Mouse (Mus musculus): Measurements from ENCODE around the gene Gm13539. TPM values are rescaled to one million over a fixed set of nuclear protein-coding genes. Genes with fewer than 3 reads are reported as not detected.
"Not testable (repeated sequence)": the region's sequence is repeated elsewhere in the genome, so short reads cannot be mapped to it uniquely, and the experiment has no call there.

The Gm13539 gene
- polyA plus RNA-seq, 1 experiment from 2014 or later = not detected

GRCm38 (mm10) chr2:25780921-25781320 is 1.1 kb upstream of the Gm13539 start:
- Histone ChIP-seq H3K27me3 (replicated peaks; ENCODE audit: low read depth, poor library complexity, severe bottlenecking) (no peaks in the 10 kb centered on the region), H3K9me3 (no peaks in the 10 kb centered on the region), H3K4me1 (peaks cover 7% of the 10 kb centered on the region; the same call in 1 of the 2 replicates), H3K4me3 (no peak overlapping the region), H3K27ac (replicated peaks) (no peak overlapping the region), H3K36me3 (replicated peaks) (no peaks in the 10 kb centered on the region)
- DNase-seq (ENCODE audit: low spot score) = no peak
- WGBS = 66% methylated on average over 4 of the region's 4 CpGs

- H3K27me3 ChIP-seq (replicated peaks; ENCODE audit: low read depth, poor library complexity, severe bottlenecking) = no peaks in the 10 kb centered on the region
- DNase-seq (ENCODE audit: low spot score) = peak; percentile 14
- no peaks in the 10 kb centered on the region for H3K36me3 ChIP-seq (replicated peaks)
- H3K27ac ChIP-seq (replicated peaks) = no peak overlapping the region
- 76% methylated on average over 5 of the region's 5 CpGs for WGBS
- no peaks in the 10 kb centered on the region for H3K9me3 ChIP-seq
- no peak overlapping the region for H3K4me3 ChIP-seq
- peaks cover 14% of the 10 kb centered on the region for H3K4me1 ChIP-seq
Measured at GRCm38 (mm10) chr2:25785573-25786322, 3.7 kb downstream of the Gm13539 start.

- H3K9me3 ChIP-seq = no peaks in the 10 kb centered on the region
- H3K4me1 ChIP-seq = peaks cover 14% of the 10 kb centered on the region
- H3K27ac ChIP-seq (replicated peaks) = no peak overlapping the region
- no peaks in the 10 kb centered on the region for H3K36me3 ChIP-seq (replicated peaks)
- no peak overlapping the region for H3K4me3 ChIP-seq
- WGBS = 84% methylated on average over 3 of the region's 3 CpGs
- H3K27me3 ChIP-seq (replicated peaks; ENCODE audit: low read depth, poor library complexity, severe bottlenecking) = no peaks in the 10 kb centered on the region
- DNase-seq (ENCODE audit: low spot score) = no peak
Measured at GRCm38 (mm10) chr2:25789092-25789491, 7.0 kb downstream of the Gm13539 start.

GRCm38 (mm10) chr2:25797635-25798034 is 15.6 kb downstream of the Gm13539 start:
- H3K4me1 ChIP-seq = no peaks in the 10 kb centered on the region
- no peak overlapping the region for H3K4me3 ChIP-seq
- H3K27me3 ChIP-seq (replicated peaks; ENCODE audit: low read depth, poor library complexity, severe bottlenecking) = no peaks in the 10 kb centered on the region
- WGBS = 63% methylated on average over 2 of the region's 2 CpGs
- no peak overlapping the region for H3K27ac ChIP-seq (replicated peaks)
- H3K9me3 ChIP-seq = no peaks in the 10 kb centered on the region
- H3K36me3 ChIP-seq (replicated peaks) = no peaks in the 10 kb centered on the region
- DNase-seq (ENCODE audit: low spot score) = no peak

GRCm38 (mm10) chr2:25798065-25798464 is 16.0 kb downstream of the Gm13539 start:
- H3K36me3 ChIP-seq (replicated peaks) = no peaks in the 10 kb centered on the region
- H3K27me3 ChIP-seq (replicated peaks; ENCODE audit: low read depth, poor library complexity, severe bottlenecking) = no peaks in the 10 kb centered on the region
- no peak overlapping the region for H3K4me3 ChIP-seq
- WGBS = 59% methylated on average over 5 of the region's 5 CpGs
- H3K9me3 ChIP-seq = no peaks in the 10 kb centered on the region
- H3K27ac ChIP-seq (replicated peaks) = no peak overlapping the region
- no peak for DNase-seq (ENCODE audit: low spot score)
- no peaks in the 10 kb centered on the region for H3K4me1 ChIP-seq

GRCm38 (mm10) chr2:25811711-25812110 is 29.7 kb downstream of the Gm13539 start:
- no peak overlapping the region for H3K27ac ChIP-seq (replicated peaks)
- H3K4me3 ChIP-seq = no peak overlapping the region
- 79% methylated on average over 2 of the region's 2 CpGs for WGBS
- H3K4me1 ChIP-seq = no peaks in the 10 kb centered on the region
- no peaks in the 10 kb centered on the region for H3K9me3 ChIP-seq
- H3K36me3 ChIP-seq (replicated peaks) = no peaks in the 10 kb centered on the region
- no peak for DNase-seq (ENCODE audit: low spot score)
- H3K27me3 ChIP-seq (replicated peaks; ENCODE audit: low read depth, poor library complexity, severe bottlenecking) = no peaks in the 10 kb centered on the region

- no peak overlapping the region for H3K4me3 ChIP-seq
- 73% methylated on average over 5 of the region's 5 CpGs for WGBS
- no peaks in the 10 kb centered on the region for H3K27me3 ChIP-seq (replicated peaks; ENCODE audit: low read depth, poor library complexity, severe bottlenecking)
- H3K9me3 ChIP-seq = no peaks in the 10 kb centered on the region
- no peaks in the 10 kb centered on the region for H3K4me1 ChIP-seq
- H3K27ac ChIP-seq (replicated peaks) = no peak overlapping the region
- no peaks in the 10 kb centered on the region for H3K36me3 ChIP-seq (replicated peaks)
- DNase-seq (ENCODE audit: low spot score) = no peak
Measured at GRCm38 (mm10) chr2:25813364-25813763, 31.3 kb downstream of the Gm13539 start.

- not testable (repeated sequence) for H3K27me3 ChIP-seq (replicated peaks; ENCODE audit: low read depth, poor library complexity, severe bottlenecking); DNase-seq (ENCODE audit: low spot score); H3K4me1 ChIP-seq; H3K4me3 ChIP-seq; H3K9me3 ChIP-seq; H3K36me3 ChIP-seq (replicated peaks); H3K27ac ChIP-seq (replicated peaks)
- WGBS = 84% methylated on average over 1 of the region's 1 CpGs
Measured at GRCm38 (mm10) chr2:25815748-25816147, 33.7 kb downstream of the Gm13539 start, which contains the start of gene Glt6d1. Glt6d1 (minus strand) TSS chr2:25815848.

GRCm38 (mm10) chr2:25822806-25823205 is 40.7 kb downstream of the Gm13539 start, which contains the start of gene Lcn9:
Lcn9 (plus strand) TSS chr2:25823153.
- Histone ChIP-seq H3K36me3 (replicated peaks) (no peaks in the 10 kb centered on the region), H3K27me3 (replicated peaks; ENCODE audit: low read depth, poor library complexity, severe bottlenecking) (no peaks in the 10 kb centered on the region), H3K4me3 (no peak within 1 kb of the TSS), H3K4me1 (no peaks in the 10 kb centered on the region), H3K9me3 (no peaks in the 10 kb centered on the region), H3K27ac (replicated peaks) (no peak within 1 kb of the TSS)
- 91% methylated on average over 1 of the region's 1 CpGs for WGBS
- no peak for DNase-seq (ENCODE audit: low spot score)

- DNase-seq (ENCODE audit: low spot score) = no peak
- Histone ChIP-seq H3K4me1 (no peaks in the 10 kb centered on the region), H3K9me3 (no peaks in the 10 kb centered on the region), H3K4me3 (no peak overlapping the region), H3K27ac (replicated peaks) (no peak overlapping the region), H3K27me3 (replicated peaks; ENCODE audit: low read depth, poor library complexity, severe bottlenecking) (no peaks in the 10 kb centered on the region), H3K36me3 (replicated peaks) (no peaks in the 10 kb centered on the region)
- WGBS = 79% methylated on average over 3 of the region's 3 CpGs
Measured at GRCm38 (mm10) chr2:25824751-25825150, 42.7 kb downstream of the Gm13539 start.

- whole genome bisulfite sequencing = 79% methylated on average over 8 of the region's 8 CpGs
- Histone ChIP-seq H3K27me3 (replicated peaks; ENCODE audit: low read depth, poor library complexity, severe bottlenecking) (no peaks in the 10 kb centered on the region), H3K36me3 (replicated peaks) (no peaks in the 10 kb centered on the region), H3K4me3 (no peak overlapping the region), H3K9me3 (no peaks in the 10 kb centered on the region), H3K4me1 (no peaks in the 10 kb centered on the region), H3K27ac (replicated peaks) (no peak overlapping the region)
- DNase-seq (ENCODE audit: low spot score) = no peak
Measured at GRCm38 (mm10) chr2:25828344-25828947, 46.4 kb downstream of the Gm13539 start.

- Histone ChIP-seq H3K27me3 (replicated peaks; ENCODE audit: low read depth, poor library complexity, severe bottlenecking) (no peaks in the 10 kb centered on the region), H3K27ac (replicated peaks) (no peak overlapping the region), H3K9me3 (no peaks in the 10 kb centered on the region), H3K4me3 (no peak overlapping the region), H3K36me3 (replicated peaks) (no peaks in the 10 kb centered on the region), H3K4me1 (no peaks in the 10 kb centered on the region)
- no peak for DNase-seq (ENCODE audit: low spot score)
- 92% methylated on average over 3 of the region's 3 CpGs for WGBS
Measured at GRCm38 (mm10) chr2:25830786-25831185, 48.7 kb downstream of the Gm13539 start.

- Histone ChIP-seq H3K27me3 (replicated peaks; ENCODE audit: low read depth, poor library complexity, severe bottlenecking) (no peaks in the 10 kb centered on the region), H3K4me3 (no peak overlapping the region), H3K27ac (replicated peaks) (no peak overlapping the region), H3K9me3 (no peaks in the 10 kb centered on the region), H3K4me1 (0 out of 2 replicates have a peak, but pooled peaks cover 10% of the 10 kb centered on the region), H3K36me3 (replicated peaks) (no peaks in the 10 kb centered on the region)
- peak; percentile 78 for DNase-seq (ENCODE audit: low spot score)
- 50% methylated on average over 5 of the region's 5 CpGs for WGBS
Measured at GRCm38 (mm10) chr2:25836291-25836690, 54.2 kb downstream of the Gm13539 start.

Measured in embryonic facial prominence, embryonic 10.5 days (tissue).